Mouse (Mus musculus): ENCODE measurements at regions not wholly inside any gene's neighbourhood (a gene's known extent, or its start where the extent isn't known, plus 50 kb on each side); places are given as distances from the start of the nearest gene placed in this dataset.
"Not testable (repeated sequence)": the region's sequence is repeated elsewhere in the genome, so short reads cannot be mapped to it uniquely, and the experiment has no call there.

- DNase-seq, result no peak
Measured at GRCm38 (mm10) chr3:80081210-80081609, 196.9 kb downstream of the Fam198b start.

- DNase-seq, result no peak
Measured at GRCm38 (mm10) chr3:80082780-80083519, 198.6 kb downstream of the Fam198b start.

GRCm38 (mm10) chr3:80084168-80084567, 199.8 kb downstream of the Fam198b start:
- DNase-seq, result no peak

GRCm38 (mm10) chr3:80099625-80100024, 215.3 kb downstream of the Fam198b start:
- DNase-seq, result peak; percentile 77

- no peak for DNase-seq
Measured at GRCm38 (mm10) chr3:80120177-80120736, 235.9 kb downstream of the Fam198b start.

GRCm38 (mm10) chr3:80123666-80124065, 239.3 kb downstream of the Fam198b start:
- no peak for DNase-seq

- no peak for DNase-seq
Measured at GRCm38 (mm10) chr3:80124621-80125020, 240.3 kb downstream of the Fam198b start.

GRCm38 (mm10) chr3:80141697-80142096, 257.4 kb downstream of the Fam198b start:
- no peak for DNase-seq

- no peak for DNase-seq
Measured at GRCm38 (mm10) chr3:80160473-80160872, 276.1 kb downstream of the Fam198b start.

- no peak for DNase-seq
Measured at GRCm38 (mm10) chr3:80181749-80182148, 297.4 kb downstream of the Fam198b start.

GRCm38 (mm10) chr3:80182161-80182560, 297.8 kb downstream of the Fam198b start:
- not testable (repeated sequence) for DNase-seq

- DNase-seq, result no peak
Measured at GRCm38 (mm10) chr3:80187406-80187805, 303.1 kb downstream of the Fam198b start.

- DNase-seq, result no peak
Measured at GRCm38 (mm10) chr3:80200904-80201303, 316.6 kb downstream of the Fam198b start.

GRCm38 (mm10) chr3:80204821-80205220, 320.5 kb downstream of the Fam198b start:
- no peak for DNase-seq

GRCm38 (mm10) chr3:80205351-80205750, 321.0 kb downstream of the Fam198b start:
- no peak for DNase-seq

GRCm38 (mm10) chr3:80207022-80207421, 322.7 kb downstream of the Fam198b start:
- DNase-seq, result no peak

- DNase-seq, result no peak
Measured at GRCm38 (mm10) chr3:80208028-80208427, 323.7 kb downstream of the Fam198b start.

GRCm38 (mm10) chr3:80209596-80209995, 325.3 kb downstream of the Fam198b start:
- no peak for DNase-seq

- no peak for DNase-seq
Measured at GRCm38 (mm10) chr3:80211323-80212109, 327.2 kb downstream of the Fam198b start.

- DNase-seq, result no peak
Measured at GRCm38 (mm10) chr3:80248611-80249010, 364.3 kb downstream of the Fam198b start.

- DNase-seq, result no peak
Measured at GRCm38 (mm10) chr3:80249974-80250373, 365.6 kb downstream of the Fam198b start.

GRCm38 (mm10) chr3:80255304-80255703, 371.0 kb downstream of the Fam198b start:
- DNase-seq, result no peak

GRCm38 (mm10) chr3:80256383-80256782, 372.1 kb downstream of the Fam198b start:
- no peak for DNase-seq

GRCm38 (mm10) chr3:80263095-80263494, 378.8 kb downstream of the Fam198b start:
- DNase-seq, result no peak
